Mouse (Mus musculus): ENCODE results near the gene Cdh22. TPM values are rescaled to one million over a fixed set of nuclear protein-coding genes. Genes with fewer than 3 reads are reported as not detected.

Gene Cdh22
- polyA plus RNA-seq, 1 experiment from 2014 or later: 1.0 TPM

GRCm38 (mm10) chr2:165078605-165079004 is 156.0 kb downstream of the Cdh22 start:
- DNase-seq (ENCODE audit: low spot score): no peak

DNA sequence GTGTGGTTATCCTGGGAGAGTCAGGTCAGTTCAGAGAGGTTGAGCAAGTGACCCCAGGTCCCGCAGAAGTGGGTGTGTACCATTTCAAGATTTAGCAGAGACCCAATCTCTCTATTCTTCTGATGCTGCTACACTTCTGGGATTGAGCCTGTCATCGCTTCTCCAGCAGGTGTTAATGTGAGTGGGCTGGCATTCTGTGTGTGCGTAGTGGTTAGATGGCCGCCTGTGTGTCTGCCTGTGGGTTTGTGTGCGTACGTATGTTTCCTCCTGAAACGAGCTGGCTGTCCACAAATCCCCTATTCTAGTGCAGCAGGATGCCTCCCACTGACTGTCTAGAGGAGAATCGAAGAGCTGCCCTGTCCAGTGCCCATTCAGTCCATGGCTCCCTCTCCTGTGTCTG is 156.6 kb downstream of the Cdh22 start:
- ATAC-seq (no peak), DNase-seq (ENCODE audit: low spot score) (no peak)
- H3K4me1 ChIP-seq (ENCODE audit: insufficient read depth, low read depth, low read length): no peaks in the 10 kb centered on the region
- no peak for TF ChIP-seq EP300 (IDR thresholded peaks at IDR 0.05)
- no peak for TF ChIP-seq CTCF (IDR thresholded peaks at IDR 0.05)
- WGBS: 57% methylated on average over 8 of the region's 8 CpGs
- peaks cover 20% of the 10 kb centered on the region for H3K27me3 ChIP-seq (replicated peaks; ENCODE audit: insufficient read depth, low read length)
- no peak overlapping the region for H3K4me3 ChIP-seq (ENCODE audit: low read depth, low read length)
- no peaks in the 10 kb centered on the region for H3K9me3 ChIP-seq (ENCODE audit: low read length)
- H3K36me3 ChIP-seq (ENCODE audit: insufficient read depth, low read length): no peaks in the 10 kb centered on the region
- no peak overlapping the region for H3K9ac ChIP-seq (replicated peaks; ENCODE audit: low read depth)
- no peak overlapping the region for H3K4me2 ChIP-seq (replicated peaks; ENCODE audit: low read depth, low read length)
- H3K27ac ChIP-seq (ENCODE audit: low read length): no peak overlapping the region

More at GRCm38 (mm10) chr2:165078605-165079004, 156.0 kb downstream of the Cdh22 start:
- H3K9ac ChIP-seq (replicated peaks; ENCODE audit: low read depth): no peak overlapping the region
- no peaks in the 10 kb centered on the region for H3K4me1 ChIP-seq (ENCODE audit: insufficient read depth, low read depth, low read length)
- WGBS: 16% methylated on average over 10 of the region's 10 CpGs
- H3K4me2 ChIP-seq (replicated peaks; ENCODE audit: low read depth, low read length): no peak overlapping the region
- TF ChIP-seq CTCF (IDR thresholded peaks at IDR 0.05): peak; percentile 56
- TF ChIP-seq EP300 (IDR thresholded peaks at IDR 0.05): no peak
- peaks cover 20% of the 10 kb centered on the region for H3K27me3 ChIP-seq (replicated peaks; ENCODE audit: insufficient read depth, low read length)
- H3K9me3 ChIP-seq (ENCODE audit: low read length): no peaks in the 10 kb centered on the region
- H3K27ac ChIP-seq (ENCODE audit: low read length): no peak overlapping the region
- no peaks in the 10 kb centered on the region for H3K36me3 ChIP-seq (ENCODE audit: insufficient read depth, low read length)
- H3K4me3 ChIP-seq (ENCODE audit: low read depth, low read length): no peak overlapping the region
- ATAC-seq: no peak

DNA sequence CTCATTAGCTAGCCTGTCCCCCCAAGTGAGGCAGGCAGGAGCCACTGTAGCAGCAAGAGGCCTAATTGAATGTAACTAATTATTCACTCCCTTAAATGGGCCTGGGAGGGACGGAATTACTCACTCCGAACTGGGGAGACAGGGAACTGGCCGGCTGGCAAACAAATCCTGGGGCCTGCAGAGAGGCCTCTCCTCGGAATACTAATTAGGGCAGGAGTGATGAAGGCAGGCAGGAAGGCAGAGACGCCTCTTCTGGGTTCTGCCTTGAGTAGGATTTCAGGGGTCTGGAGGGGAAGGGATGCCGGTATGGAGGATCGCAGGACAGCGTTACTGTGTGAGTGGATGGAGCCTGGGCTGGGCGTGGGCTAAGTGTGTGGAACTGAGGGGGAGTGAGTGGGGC is 157.6 kb downstream of the Cdh22 start:
- no peak overlapping the region for H3K4me2 ChIP-seq (replicated peaks; ENCODE audit: low read depth, low read length)
- no peak overlapping the region for H3K9ac ChIP-seq (replicated peaks; ENCODE audit: low read depth)
- no peaks in the 10 kb centered on the region for H3K4me1 ChIP-seq (ENCODE audit: insufficient read depth, low read depth, low read length)
- ATAC-seq (no peak), DNase-seq (ENCODE audit: low spot score) (no peak)
- 14% methylated on average over 9 of the region's 9 CpGs for WGBS
- H3K9me3 ChIP-seq (ENCODE audit: low read length): no peaks in the 10 kb centered on the region
- H3K4me3 ChIP-seq (ENCODE audit: low read depth, low read length): no peak overlapping the region
- TF ChIP-seq EP300 (IDR thresholded peaks at IDR 0.05): no peak
- H3K27ac ChIP-seq (ENCODE audit: low read length): no peak overlapping the region
- H3K36me3 ChIP-seq (ENCODE audit: insufficient read depth, low read length): no peaks in the 10 kb centered on the region
- peaks cover 20% of the 10 kb centered on the region for H3K27me3 ChIP-seq (replicated peaks; ENCODE audit: insufficient read depth, low read length)

- H3K9me3 ChIP-seq (ENCODE audit: low read length): no peaks in the 10 kb centered on the region
- 41% methylated on average over 2 of the region's 2 CpGs for WGBS
- no peaks in the 10 kb centered on the region for H3K4me1 ChIP-seq (ENCODE audit: insufficient read depth, low read depth, low read length)
- peaks cover 14% of the 10 kb centered on the region; the same call in 1 of the 2 replicates for H3K27me3 ChIP-seq (replicated peaks; ENCODE audit: insufficient read depth, low read length)
- TF ChIP-seq EP300 (IDR thresholded peaks at IDR 0.05) (no peak), CTCF (IDR thresholded peaks at IDR 0.05) (peak; percentile 98)
- ATAC-seq (peak; percentile 59), DNase-seq (ENCODE audit: low spot score) (peak; percentile 70)
- H3K4me3 ChIP-seq (ENCODE audit: low read depth, low read length): no peak overlapping the region
- no peak overlapping the region for H3K4me2 ChIP-seq (replicated peaks; ENCODE audit: low read depth, low read length)
- H3K36me3 ChIP-seq (ENCODE audit: insufficient read depth, low read length): no peaks in the 10 kb centered on the region
- no peak overlapping the region for H3K9ac ChIP-seq (replicated peaks; ENCODE audit: low read depth)
- no peak overlapping the region for H3K27ac ChIP-seq (ENCODE audit: low read length)
Measured at GRCm38 (mm10) chr2:165074937-165075336, 159.7 kb downstream of the Cdh22 start.

- no peaks in the 10 kb centered on the region for H3K36me3 ChIP-seq (ENCODE audit: insufficient read depth, low read length)
- H3K27ac ChIP-seq (ENCODE audit: low read length): no peak overlapping the region
- H3K9me3 ChIP-seq (ENCODE audit: low read length): no peaks in the 10 kb centered on the region
- DNase-seq (ENCODE audit: low spot score): peak; percentile 7
- 30% methylated on average over 11 of the region's 11 CpGs for WGBS
- no peak overlapping the region for H3K4me3 ChIP-seq (ENCODE audit: low read depth, low read length)
- H3K27me3 ChIP-seq (replicated peaks; ENCODE audit: insufficient read depth, low read length): peaks cover 14% of the 10 kb centered on the region; the same call in 1 of the 2 replicates
- no peak; the same call in 1 of the 2 replicates for ATAC-seq
- H3K4me2 ChIP-seq (replicated peaks; ENCODE audit: low read depth, low read length): no peak overlapping the region
- H3K4me1 ChIP-seq (ENCODE audit: insufficient read depth, low read depth, low read length): no peaks in the 10 kb centered on the region
- no peak overlapping the region for H3K9ac ChIP-seq (replicated peaks; ENCODE audit: low read depth)
- TF ChIP-seq EP300 (IDR thresholded peaks at IDR 0.05) (no peak), CTCF (IDR thresholded peaks at IDR 0.05) (no peak)
Measured at GRCm38 (mm10) chr2:165074081-165074884, 160.4 kb downstream of the Cdh22 start.

- no peak for ATAC-seq
- Histone ChIP-seq H3K36me3 (ENCODE audit: insufficient read depth, low read length) (no peaks in the 10 kb centered on the region), H3K27ac (ENCODE audit: low read length) (no peak overlapping the region), H3K4me2 (replicated peaks; ENCODE audit: low read depth, low read length) (no peak overlapping the region), H3K4me1 (ENCODE audit: insufficient read depth, low read depth, low read length) (no peaks in the 10 kb centered on the region), H3K9me3 (ENCODE audit: low read length) (no peaks in the 10 kb centered on the region), H3K9ac (replicated peaks; ENCODE audit: low read depth) (no peak overlapping the region), H3K27me3 (replicated peaks; ENCODE audit: insufficient read depth, low read length) (peaks cover 13% of the 10 kb centered on the region; the same call in 1 of the 2 replicates), H3K4me3 (ENCODE audit: low read depth, low read length) (no peak overlapping the region)
- no peak for TF ChIP-seq EP300 (IDR thresholded peaks at IDR 0.05)
- TF ChIP-seq CTCF (IDR thresholded peaks at IDR 0.05): no peak
- WGBS: 7% methylated on average over 9 of the region's 9 CpGs
- DNase-seq (ENCODE audit: low spot score): no peak
Measured at GRCm38 (mm10) chr2:165073381-165073781, 161.3 kb downstream of the Cdh22 start.
